Comparison of ENCODE assay signal across 13 mouse cellular contexts in the genomic region with DNA sequence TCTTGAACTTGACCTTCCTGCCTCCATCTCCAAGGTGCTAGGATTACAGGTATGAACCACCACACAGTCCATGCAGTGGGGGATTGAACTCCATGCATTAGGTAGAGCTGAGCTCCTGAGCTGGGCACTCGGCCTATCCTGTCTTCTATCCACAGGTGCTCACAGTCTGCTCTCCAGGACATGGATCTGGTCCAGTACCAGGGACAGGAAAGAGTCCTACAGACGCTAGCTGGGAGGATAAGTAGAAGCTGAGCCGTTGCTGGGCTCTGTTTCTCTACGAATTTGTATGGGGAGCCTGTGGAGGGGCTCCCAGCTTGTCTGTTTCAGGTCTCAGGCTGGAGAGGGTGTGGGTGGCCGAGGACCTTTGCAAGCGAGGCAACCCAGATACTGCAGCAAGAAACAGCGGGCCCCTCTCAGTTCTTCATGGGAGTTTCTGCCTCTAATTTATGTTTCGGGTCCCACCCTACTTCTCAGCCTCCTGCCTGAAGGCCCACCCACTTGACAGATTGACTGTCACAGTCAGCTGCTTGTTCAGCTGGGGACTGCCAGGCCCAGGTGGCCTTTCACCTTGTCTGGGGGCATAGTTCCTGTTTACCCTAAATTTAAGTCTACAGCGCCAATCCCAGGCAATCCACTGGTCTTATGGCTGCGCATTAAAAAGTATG.
A peak's percentile ranks its signal among the peaks of the same experiment; 100 is the strongest.
DNase-seq lines count a peak whose midpoint lies in the region; ATAC-seq and TF ChIP-seq lines count a peak whose summit lies in the region.
"Had no signal": no experiment of that assay in that cellular context is flagged by ENCODE, and none has a peak within 500 bp of the region (broad histone marks: within the 10 kb centered on the region; RNA-seq: fewer than 3 reads in every experiment).

No protein-coding gene starts in this region.

- no peak for DNase-seq in cerebellum, postnatal 4 days (ENCODE audit: low spot score in 2 of 2)
- DNase-seq in cerebellum, postnatal 25 days = peak; percentile 77 to 81
- peak; percentile 82 for DNase-seq in thymus, postnatal 0 days (ENCODE audit: low spot score)
- DNase-seq in MN1 (ENCODE audit: low spot score) = no peak
- no peak for DNase-seq in c-Kit-positive CD71-positive TER-119-positive erythroid progenitor cells, embryonic 14.5 days (ENCODE audit: low spot score)
- no peak for DNase-seq in heart, adult 8-10 months (ENCODE audit: low spot score)
- DNase-seq: kidney, adult 9 months; left cerebral cortex, postnatal 4 days; retina, postnatal 1 day had no signal

- 70% methylated on average over 10 of the region's 10 CpGs for WGBS in bone marrow, adult 2 months

- TF ChIP-seq CTCF in bone marrow, adult 2 months (IDR thresholded peaks at IDR 0.05; ENCODE audit: control insufficient read depth, insufficient read depth, low read length) = no peak

- H3K4me1 ChIP-seq in bone marrow, adult 2 months (ENCODE audit: control insufficient read depth, insufficient read depth, low read length) = peaks cover 6% of the 10 kb centered on the region

- peak overlapping the region; percentile 85 for H3K27ac ChIP-seq in bone marrow, adult 2 months (ENCODE audit: control insufficient read depth, insufficient read depth, low read depth, low read length, poor library complexity)
- H3K27ac ChIP-seq: lung, embryonic 15.5 days; midbrain, embryonic 10.5 days had no signal

- H3K4me3 ChIP-seq in bone marrow, adult 2 months (replicated peaks; ENCODE audit: control insufficient read depth, low read depth, low read length) = no peak overlapping the region
- H3K4me3 ChIP-seq: lung, embryonic 15.5 days; midbrain, embryonic 10.5 days had no signal

- peak; percentile 70 for ATAC-seq in cerebellum, adult (ENCODE audit: insufficient number of reproducible peaks, low FRiP score, low TSS enrichment)

- TF ChIP-seq POLR2A in bone marrow, adult 2 months (IDR thresholded peaks at IDR 0.05; ENCODE audit: borderline replicate concordance, control insufficient read depth, low read depth, low read length) = no peak

Comparison
In these comparisons a context has a peak if more than half of its experiments do, and no peak if none do; other contexts are left out.
1. DNase-seq: peak in cerebellum, postnatal 25 days (2 of 2) and thymus, postnatal 0 days (single experiment); none in cerebellum, postnatal 4 days (0 of 2), MN1 (single experiment), c-Kit-positive CD71-positive TER-119-positive erythroid progenitor cells, embryonic 14.5 days (single experiment) and heart, adult 8-10 months (single experiment).